ENCODE assay signal across 16 mouse cellular contexts in genomic region chr7:66180260-66180659, GRCm38 (mm10).
DNase-seq lines count a peak whose midpoint lies in the region; ATAC-seq and TF ChIP-seq lines count a peak whose summit lies in the region.
"Had no signal": no experiment of that assay in that cellular context is flagged by ENCODE, and none has a peak within 500 bp of the region (broad histone marks: within the 10 kb centered on the region; RNA-seq: fewer than 3 reads in every experiment).

No protein-coding gene starts in this region.

- H3K4me1 ChIP-seq in forebrain, embryonic 11.5 days (replicated peaks; ENCODE audit: control insufficient read depth, insufficient read depth, low read length): no peaks in the 10 kb centered on the region
- no peaks in the 10 kb centered on the region for H3K4me1 ChIP-seq in forebrain, postnatal 0 days (ENCODE audit: insufficient read depth)
- no peaks in the 10 kb centered on the region for H3K4me1 ChIP-seq in midbrain, postnatal 0 days (ENCODE audit: insufficient read depth, low read length)

- WGBS in forebrain, embryonic 11.5 days: 91% methylated on average over 3 of the region's 3 CpGs
- 90% methylated on average over 3 of the region's 3 CpGs for WGBS in forebrain, postnatal 0 days
- WGBS in midbrain, postnatal 0 days: 91% methylated on average over 3 of the region's 3 CpGs

- no peak overlapping the region for H3K9ac ChIP-seq in forebrain, embryonic 11.5 days (ENCODE audit: low read length)
- no peak overlapping the region for H3K9ac ChIP-seq in forebrain, postnatal 0 days
- no peak overlapping the region for H3K9ac ChIP-seq in midbrain, postnatal 0 days (replicated peaks; ENCODE audit: low read length, poor library complexity, severe bottlenecking)
- H3K9ac ChIP-seq: hindbrain, embryonic 12.5 days; lung, embryonic 14.5 days had no signal

- TF ChIP-seq CTCF in forebrain, postnatal 0 days (IDR thresholded peaks at IDR 0.05; ENCODE audit: low read depth): no peak
- TF ChIP-seq CTCF in midbrain, postnatal 0 days (IDR thresholded peaks at IDR 0.05): no peak

- H3K4me3 ChIP-seq in forebrain, embryonic 11.5 days (ENCODE audit: low read depth, low read length): no peak overlapping the region
- H3K4me3 ChIP-seq in forebrain, postnatal 0 days (ENCODE audit: low read depth, low read length): no peak overlapping the region
- H3K4me3 ChIP-seq in midbrain, postnatal 0 days (ENCODE audit: low read depth, low read length): no peak overlapping the region
- H3K4me3 ChIP-seq: hindbrain, embryonic 12.5 days had no signal

- no peaks in the 10 kb centered on the region; the same call in 1 of the 2 replicates for H3K36me3 ChIP-seq in forebrain, embryonic 11.5 days (ENCODE audit: control insufficient read depth, insufficient read depth, low read length)
- 0 out of 2 replicates have a peak, but pooled peaks cover 1% of the 10 kb centered on the region for H3K36me3 ChIP-seq in forebrain, postnatal 0 days (ENCODE audit: insufficient read depth)
- H3K36me3 ChIP-seq in midbrain, postnatal 0 days (ENCODE audit: insufficient read depth, low read length): no peaks in the 10 kb centered on the region

- H3K4me2 ChIP-seq in forebrain, embryonic 11.5 days (ENCODE audit: low read depth, low read length, severe bottlenecking): no peak overlapping the region
- no peak overlapping the region for H3K4me2 ChIP-seq in forebrain, postnatal 0 days (ENCODE audit: low read depth)
- H3K4me2 ChIP-seq in midbrain, postnatal 0 days (ENCODE audit: low read depth, low read length, poor library complexity, severe bottlenecking): no peak overlapping the region
- H3K4me2 ChIP-seq: hindbrain, embryonic 12.5 days; lung, embryonic 14.5 days had no signal

- DNase-seq in forebrain, embryonic 11.5 days (ENCODE audit: low spot score): peak; percentile 17
- no peak for DNase-seq in forebrain, postnatal 0 days
- peak; percentile 3 for DNase-seq in 3T3-L1 (ENCODE audit: low read depth, low spot score)
- DNase-seq in lung, postnatal 25 days (ENCODE audit: low spot score): no peak
- DNase-seq in MN1 (ENCODE audit: low spot score): no peak
- no peak for DNase-seq in midbrain, postnatal 0 days (ENCODE audit: low spot score)
- DNase-seq: cerebellum, adult 9-11 months; gastrocnemius, postnatal 14 days; liver; lung, embryonic 14.5 days had no signal

- H3K27me3 ChIP-seq in forebrain, embryonic 11.5 days (ENCODE audit: control insufficient read depth, insufficient read depth, low read length): no peaks in the 10 kb centered on the region
- H3K27me3 ChIP-seq in forebrain, postnatal 0 days (ENCODE audit: insufficient read depth, low read length): no peaks in the 10 kb centered on the region
- no peaks in the 10 kb centered on the region for H3K27me3 ChIP-seq in midbrain, postnatal 0 days (ENCODE audit: insufficient read depth, low read length)
- H3K27me3 ChIP-seq: hindbrain, embryonic 12.5 days had no signal

- H3K27ac ChIP-seq in forebrain, embryonic 11.5 days (ENCODE audit: low read depth, low read length): no peak overlapping the region
- no peak overlapping the region for H3K27ac ChIP-seq in forebrain, postnatal 0 days (ENCODE audit: low read depth, low read length)
- H3K27ac ChIP-seq in midbrain, postnatal 0 days (ENCODE audit: low read depth, low read length): no peak overlapping the region
- H3K27ac ChIP-seq: hindbrain, embryonic 12.5 days; kidney, postnatal 0 days had no signal

- no peaks in the 10 kb centered on the region for H3K9me3 ChIP-seq in forebrain, embryonic 11.5 days (ENCODE audit: control insufficient read depth, low read length)
- H3K9me3 ChIP-seq in forebrain, postnatal 0 days (ENCODE audit: low read length): no peaks in the 10 kb centered on the region
- no peaks in the 10 kb centered on the region for H3K9me3 ChIP-seq in midbrain, postnatal 0 days (ENCODE audit: low read length)
- H3K9me3 ChIP-seq: hindbrain, embryonic 12.5 days had no signal

- no peak for ATAC-seq in forebrain, embryonic 11.5 days (replicated peaks; ENCODE audit: low FRiP score)
- no peak for ATAC-seq in forebrain, postnatal 0 days
- peak; percentile 83 for ATAC-seq in activated CD4-positive, CD25-positive, alpha-beta regulatory T cell, adult 4 months
- ATAC-seq in megakaryocyte progenitor cell, adult 5-6 weeks (replicated peaks; ENCODE audit: poor library complexity): peak; percentile 31
- no peak for ATAC-seq in midbrain, postnatal 0 days (ENCODE audit: low FRiP score)
- ATAC-seq: intestine, postnatal 0 days; midbrain, embryonic 16.5 days had no signal

Comparison
In these comparisons a context has a peak if more than half of its experiments do, and no peak if none do; other contexts are left out.
1. DNase-seq: peak in forebrain, embryonic 11.5 days (single experiment) and 3T3-L1 (single experiment); none in forebrain, postnatal 0 days (single experiment), lung, postnatal 25 days (single experiment), MN1 (single experiment) and midbrain, postnatal 0 days (single experiment).
2. ATAC-seq: peak in activated CD4-positive, CD25-positive, alpha-beta regulatory T cell, adult 4 months (single experiment) and megakaryocyte progenitor cell, adult 5-6 weeks (single experiment); none in forebrain, embryonic 11.5 days (single experiment), forebrain, postnatal 0 days (single experiment) and midbrain, postnatal 0 days (single experiment).